Mouse (Mus musculus) brain, embryonic 18.5 days (tissue): Measurements from ENCODE around the gene Zfp507.

Experiments used
- DNase-seq: peaks from one replicate; pipeline ENCODE4 v3.0.0-alpha.2; 2012; ENCODE audit warnings: low read depth, low spot score

The Zfp507 gene

DNA sequence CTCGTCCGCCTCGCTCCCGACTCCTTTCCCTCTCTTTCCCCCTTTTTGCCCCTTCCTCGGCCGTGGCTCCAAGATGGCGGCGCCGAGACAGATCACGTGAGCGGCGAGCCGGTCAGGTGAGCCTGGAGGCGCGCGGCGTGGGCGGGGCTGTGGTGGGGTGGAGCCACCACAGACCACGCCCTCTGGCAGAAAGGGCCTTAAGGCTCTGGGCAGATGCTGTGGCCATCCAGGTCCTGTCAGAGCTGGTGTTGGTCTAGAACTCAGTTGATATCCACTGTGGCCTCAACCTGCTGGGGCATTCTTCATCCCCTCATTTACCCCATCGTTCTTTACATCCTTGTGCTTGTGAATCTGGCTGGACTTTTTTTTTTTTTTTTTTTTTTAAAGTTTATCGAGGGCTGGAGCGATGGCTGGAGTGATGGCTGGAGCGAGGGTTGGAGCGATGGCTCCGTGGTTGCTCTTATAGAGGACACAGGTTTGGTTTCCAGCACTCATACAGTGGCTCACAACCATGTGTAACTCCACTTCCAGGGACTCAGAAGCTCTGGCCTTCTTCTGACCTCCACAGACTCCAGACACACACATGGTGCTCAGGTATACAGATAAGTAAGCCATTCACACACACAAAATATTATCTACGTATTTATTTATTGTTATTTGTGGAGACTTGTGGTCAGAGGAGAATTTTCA, at the start of gene Zfp507:
Gene Zfp507, minus strand, starts transcription at position 98 of the 690 bp plus-strand sequence.
- DNase-seq, result peak; percentile 73

DNA sequence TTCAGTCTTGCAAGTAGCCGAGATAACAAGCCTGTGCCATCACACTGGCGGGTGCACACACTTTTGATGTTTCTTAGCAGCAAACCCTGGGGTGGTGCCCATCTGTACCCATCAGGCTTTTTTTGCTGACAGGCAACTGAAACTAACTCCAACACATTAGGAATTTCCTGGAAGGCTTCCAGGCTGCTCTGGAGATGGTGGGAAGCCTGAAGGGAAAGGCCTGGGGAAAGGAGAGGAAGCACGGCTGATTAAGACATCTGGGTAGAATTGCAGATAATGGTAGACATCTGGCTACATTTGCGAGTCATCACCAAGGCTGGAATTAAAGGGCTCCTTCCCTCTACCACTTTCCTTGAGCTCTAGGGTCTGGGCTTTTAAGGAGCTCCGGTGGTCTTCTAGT, 47.6 kb upstream of the Zfp507 start:
- DNase-seq, result no peak

DNA sequence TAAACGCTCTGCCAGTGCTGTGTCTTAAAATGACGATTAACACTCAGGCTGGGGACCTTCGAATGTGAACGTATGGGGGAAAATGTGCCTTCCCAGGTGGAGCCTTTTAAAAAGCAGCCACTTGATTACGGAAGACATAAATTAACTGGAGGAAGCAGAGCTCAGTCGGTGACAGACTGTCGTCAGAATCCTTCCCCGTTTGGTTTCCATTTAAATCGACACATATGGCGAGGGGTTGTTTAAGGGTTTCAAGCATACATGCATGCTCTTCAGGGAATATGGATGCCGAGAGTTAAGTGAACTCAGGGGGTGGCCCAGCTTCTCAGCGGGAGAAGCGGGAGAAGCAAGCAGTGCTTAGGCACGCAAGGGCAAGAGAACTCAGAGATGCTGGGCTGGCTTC, 45.7 kb upstream of the Zfp507 start:
- no peak for DNase-seq

DNA sequence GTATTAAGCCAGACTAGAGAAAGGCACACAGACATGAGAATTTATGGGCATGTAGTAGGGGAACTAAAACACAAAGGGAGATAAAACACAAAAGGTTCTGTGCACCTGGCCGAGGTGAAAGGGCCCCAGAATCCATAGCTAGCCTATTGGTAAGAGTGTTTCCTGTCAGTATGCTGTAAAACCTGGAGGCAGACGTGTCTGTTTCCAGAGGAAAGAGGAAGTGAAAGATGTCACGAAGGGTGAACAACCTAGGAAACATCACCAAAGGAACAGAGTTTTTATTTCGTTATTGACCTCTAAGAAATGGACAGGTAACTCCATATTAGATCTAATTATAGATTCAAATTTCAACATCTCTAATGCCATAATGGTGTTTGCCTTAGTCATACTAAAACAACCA, 37.7 kb upstream of the Zfp507 start:
- no peak for DNase-seq

DNA sequence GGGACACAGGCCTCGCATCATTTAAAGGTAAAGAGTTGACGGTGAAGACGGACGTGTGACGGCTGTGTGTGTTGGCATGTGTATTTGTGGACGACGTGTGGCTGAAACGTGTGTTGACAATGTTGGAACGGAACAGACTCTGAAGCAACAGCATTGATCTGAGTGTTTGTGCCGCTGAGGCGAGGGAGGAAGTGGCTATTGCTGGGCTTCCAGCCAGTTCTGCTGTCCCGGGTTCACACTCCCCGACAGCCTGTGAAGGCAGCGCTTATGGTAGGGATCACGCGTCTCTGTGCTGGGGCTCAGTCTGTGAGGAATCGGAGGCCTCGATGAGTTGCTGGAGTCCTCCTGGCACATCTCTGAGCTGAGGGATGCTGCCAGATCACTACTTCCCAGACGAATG, 34.0 kb upstream of the Zfp507 start:
- no peak for DNase-seq

DNA sequence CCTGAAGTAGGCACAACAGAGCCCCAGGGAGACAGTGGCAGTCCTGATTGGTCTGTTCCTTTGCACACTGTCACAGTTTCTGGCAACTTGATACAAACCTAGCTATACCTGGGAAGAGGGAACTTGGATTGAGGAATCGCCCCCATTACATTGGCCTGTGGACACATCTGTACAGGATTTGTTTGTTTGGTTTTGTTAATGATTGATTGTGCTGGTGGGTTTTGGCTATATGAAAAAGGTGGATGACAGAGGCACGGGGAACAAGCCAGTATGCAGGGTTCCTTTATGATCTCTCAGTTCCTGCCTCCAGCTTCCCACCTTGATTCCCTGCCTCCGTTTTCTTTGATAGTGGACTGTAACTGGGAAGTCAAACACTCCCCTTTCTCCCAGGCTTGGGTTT, 33.6 kb upstream of the Zfp507 start:
- DNase-seq, result no peak

DNA sequence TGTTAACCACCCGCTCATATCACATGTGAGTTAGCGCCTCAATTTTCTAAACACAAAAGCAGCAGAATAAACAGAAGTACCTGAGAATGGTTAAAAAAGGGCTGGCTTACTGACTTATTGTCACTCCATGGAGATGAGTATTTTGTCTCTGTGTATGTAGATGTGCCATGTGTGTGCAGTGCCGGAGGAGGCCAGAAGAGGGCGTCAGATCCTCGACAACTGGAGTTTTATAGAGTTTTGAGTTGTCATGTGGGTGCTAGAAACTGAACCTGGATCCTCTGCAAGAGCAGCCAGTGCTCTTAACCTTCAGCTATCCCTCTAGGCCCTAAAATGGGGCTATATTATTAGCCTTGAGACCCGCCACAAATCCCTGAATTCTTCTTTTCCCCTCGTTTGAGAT, 27.3 kb upstream of the Zfp507 start:
- DNase-seq, result no peak

DNA sequence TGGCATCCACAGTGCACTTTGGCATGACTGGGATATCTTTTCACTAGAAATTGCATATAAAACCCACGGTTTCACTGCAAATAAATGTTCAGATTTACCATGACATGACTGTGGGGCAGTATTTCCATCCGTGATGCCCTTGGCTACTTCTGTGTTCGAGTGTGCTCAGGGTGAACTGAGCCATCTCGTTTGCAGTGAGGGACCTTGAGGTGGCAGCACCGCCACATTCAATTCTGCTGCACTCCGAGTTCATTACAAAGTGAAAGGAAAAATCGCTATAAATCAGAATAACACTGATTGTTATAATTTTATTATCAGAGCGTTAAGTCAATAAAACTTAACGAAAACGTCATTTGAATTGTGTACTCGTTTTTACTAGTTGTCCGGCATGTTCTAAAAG, 21.1 kb upstream of the Zfp507 start:
- no peak for DNase-seq

DNA sequence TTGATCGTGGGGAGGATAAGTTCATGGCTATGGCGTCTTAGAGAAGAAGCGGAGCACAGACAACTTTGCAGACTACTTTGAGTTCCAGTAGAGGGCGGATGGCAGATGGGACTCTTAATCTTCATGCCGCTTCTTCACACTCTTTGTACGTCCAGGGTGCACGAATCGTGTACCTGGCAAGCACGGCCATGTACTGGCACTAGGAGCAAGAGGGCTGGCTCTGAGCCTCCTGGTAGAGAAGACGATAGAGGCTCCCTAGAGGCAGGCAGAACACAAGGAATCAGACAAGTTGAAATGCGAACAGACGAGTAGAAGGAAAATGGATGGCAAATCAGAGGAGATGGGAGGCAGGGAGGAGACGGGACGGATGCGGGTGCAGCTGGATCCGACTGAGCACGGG, 19.5 kb upstream of the Zfp507 start:
- DNase-seq, result no peak

DNA sequence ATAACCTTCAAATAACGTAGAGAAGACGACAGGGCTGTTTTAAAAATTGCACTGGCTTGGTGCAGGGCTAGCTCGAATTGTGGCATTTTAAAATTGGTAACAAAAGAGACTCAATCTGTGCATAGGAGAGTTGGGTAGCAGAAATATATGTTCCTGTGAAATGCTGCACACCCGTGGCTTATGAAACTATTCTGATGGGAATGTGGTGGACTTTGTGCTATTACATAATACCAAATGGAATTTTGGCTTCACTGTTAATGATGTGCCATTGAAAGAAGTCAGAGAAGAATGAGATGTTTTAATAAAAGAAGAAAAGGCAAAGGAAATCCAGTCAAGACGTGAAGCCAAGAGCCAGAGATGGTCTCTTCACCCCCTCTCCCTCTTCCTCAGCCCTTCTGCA, 18.6 kb upstream of the Zfp507 start:
- no peak for DNase-seq

DNA sequence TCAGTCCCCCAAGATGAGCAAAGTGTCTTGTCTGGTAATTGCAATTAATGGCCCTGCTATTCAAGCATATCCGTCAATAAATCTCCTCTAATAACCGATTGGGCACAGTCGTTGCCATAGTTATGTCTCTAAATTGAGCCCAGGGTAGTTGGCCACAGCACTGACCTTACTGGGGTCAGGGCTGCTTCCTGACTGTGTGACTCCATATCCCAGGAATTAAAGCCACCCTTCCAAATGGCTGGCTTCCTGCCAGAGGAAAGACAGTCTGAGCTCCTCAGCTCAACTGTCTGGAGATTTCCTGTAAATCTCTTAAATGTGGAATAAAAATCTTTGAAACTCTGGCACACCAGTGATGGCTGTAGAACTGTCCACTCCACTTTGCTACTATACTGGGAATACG, 16.7 kb upstream of the Zfp507 start:
- DNase-seq, result no peak

DNA sequence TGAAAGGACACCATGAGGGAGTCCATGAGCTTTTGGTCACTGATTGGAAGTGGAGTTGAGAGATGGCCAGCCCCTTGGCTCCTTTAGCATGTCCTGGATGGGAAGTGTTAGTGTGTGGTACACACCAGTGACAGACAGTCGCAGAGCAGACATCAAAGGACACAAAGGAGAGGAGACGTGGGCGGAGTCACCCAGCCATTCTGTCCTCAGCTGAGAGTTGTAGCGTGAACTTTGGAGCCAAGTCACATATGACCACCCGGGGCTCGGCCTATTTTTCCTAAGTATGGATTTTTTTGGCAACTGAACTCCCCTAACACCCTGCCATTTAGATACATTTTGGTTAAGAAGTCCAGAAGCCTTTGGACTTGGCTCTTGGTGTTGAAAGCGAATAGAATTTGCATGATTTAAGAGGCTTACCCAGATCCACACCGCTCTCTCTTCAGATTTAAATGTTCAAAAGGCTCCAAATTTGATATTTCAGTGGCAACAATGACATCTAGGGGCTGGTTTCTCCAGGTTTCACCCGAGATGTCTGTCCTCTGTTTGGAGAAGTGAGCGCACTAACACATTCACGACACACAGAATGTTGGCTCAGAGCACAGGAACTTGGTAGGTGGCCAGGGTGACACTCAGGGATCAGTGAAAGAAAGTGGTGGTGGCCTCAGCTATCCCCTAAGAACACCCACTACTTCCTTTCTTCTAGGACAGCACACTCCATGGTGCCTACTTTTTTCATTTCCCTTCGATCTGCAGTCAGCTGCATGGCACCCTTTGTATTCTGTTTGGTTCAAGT, 12.2 kb upstream of the Zfp507 start:
- DNase-seq, result no peak

DNA sequence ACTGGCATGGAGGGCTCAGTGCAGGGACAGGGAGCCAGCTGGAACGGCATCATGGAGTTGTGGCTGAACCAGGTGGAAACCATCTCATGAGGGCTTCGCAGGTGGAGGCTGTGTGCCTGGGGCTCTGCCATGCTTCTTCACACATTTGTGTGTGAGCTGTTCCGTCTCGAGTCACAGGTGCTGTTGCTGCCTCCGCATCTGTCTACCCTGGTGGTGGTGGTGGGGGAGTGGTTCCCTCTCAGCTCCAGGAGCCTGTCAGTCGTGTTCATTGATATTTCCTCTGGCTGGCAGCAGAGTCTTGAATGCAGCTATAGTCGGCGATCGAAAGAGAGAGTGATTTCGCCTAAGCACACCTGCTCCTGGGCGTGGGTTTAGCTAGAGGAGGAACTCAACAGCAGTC, 10.5 kb upstream of the Zfp507 start:
- no peak for DNase-seq

DNA sequence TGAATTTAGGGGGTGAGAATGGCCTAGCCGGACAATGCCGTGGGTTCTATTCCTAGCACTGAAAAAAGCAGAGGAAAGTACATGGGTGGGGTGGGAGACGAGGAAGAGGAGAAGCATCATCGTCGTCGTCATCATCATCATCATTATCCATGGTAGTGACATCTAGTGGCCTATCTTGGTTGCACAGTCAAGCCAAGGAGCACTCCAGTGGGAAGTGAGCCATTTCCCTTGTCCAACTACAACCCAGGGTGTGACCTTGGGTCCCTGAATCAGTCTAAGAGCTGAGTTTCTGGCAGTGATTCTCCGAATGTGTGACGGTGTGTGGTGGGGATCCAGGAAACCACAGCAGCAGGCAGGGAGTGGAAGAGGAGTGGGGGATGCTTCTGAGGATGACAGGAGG, 7.9 kb upstream of the Zfp507 start:
- DNase-seq, result no peak

DNA sequence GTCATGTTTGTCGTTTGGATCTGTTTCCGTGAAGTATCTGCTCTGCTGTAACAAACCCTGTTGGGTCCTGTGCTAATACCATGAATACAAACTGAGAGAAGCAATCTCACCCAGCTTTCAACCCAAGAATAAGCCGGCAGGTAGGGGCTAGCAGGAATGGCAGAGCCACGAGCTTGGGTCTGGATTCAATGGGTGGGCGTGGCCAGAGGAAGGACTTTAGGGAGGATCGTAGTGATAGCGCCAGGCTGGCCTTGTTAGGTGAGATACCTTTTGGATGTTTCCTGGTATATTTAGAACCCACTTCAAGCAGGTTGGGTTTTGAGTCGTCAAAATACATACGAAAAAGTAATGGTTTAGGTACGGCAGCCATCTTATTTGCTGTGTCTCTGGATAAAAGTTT, 1.4 kb upstream of the Zfp507 start:
- DNase-seq, result no peak

DNA sequence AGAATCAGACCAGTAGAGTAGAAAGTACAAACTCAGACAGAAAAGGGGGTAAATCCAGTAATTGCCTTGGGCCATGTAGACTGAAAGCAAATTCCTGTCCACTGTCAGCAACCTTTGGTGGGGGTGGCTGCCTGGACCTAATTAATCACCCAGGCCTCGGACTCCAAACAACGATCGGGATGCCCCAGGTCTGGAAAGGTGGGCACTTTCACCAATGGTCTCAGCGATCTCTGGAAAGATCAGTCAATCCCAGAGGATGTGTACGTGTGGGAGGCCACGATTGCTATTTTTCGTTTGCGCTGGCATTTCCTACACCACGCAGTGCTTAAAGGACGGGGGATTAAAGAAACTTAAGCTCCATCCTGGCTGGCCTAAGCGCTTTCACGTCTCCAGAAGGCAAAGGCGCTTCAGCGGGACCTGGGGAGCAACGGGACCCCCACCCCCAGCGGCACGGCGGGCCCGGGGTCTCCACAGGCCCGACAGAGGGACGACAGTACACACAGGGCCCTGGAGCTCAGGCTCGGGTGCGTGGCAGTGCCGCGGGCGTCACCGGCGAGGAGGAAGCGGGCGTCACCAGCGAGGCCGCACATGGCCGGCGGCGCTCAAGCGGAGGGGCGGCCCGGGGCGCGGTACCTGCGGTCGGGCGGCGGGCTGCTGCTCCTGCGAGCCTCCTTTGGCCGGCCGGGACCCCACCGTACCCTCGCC, 450 bp downstream of the Zfp507 start:
- no peak for DNase-seq

DNA sequence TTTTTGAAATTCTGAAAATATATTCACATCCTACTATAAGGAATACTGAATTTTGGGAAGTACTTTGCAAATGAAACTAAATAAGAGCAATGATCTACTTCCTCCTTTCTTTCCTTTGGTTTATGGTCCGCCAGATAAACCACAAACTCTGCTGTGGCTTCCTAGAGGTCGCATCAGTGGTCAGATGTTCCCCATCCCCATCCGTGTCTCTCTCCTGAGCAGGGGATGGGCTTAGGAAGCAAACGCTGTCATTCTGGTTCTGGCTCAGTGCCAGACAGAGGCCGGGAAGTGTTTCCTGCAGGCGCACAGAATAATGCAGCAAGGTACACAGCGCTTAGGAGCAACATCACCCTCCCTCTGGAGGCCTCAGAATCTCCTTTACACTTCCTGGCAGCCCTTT, 6.7 kb downstream of the Zfp507 start:
- no peak for DNase-seq

DNA sequence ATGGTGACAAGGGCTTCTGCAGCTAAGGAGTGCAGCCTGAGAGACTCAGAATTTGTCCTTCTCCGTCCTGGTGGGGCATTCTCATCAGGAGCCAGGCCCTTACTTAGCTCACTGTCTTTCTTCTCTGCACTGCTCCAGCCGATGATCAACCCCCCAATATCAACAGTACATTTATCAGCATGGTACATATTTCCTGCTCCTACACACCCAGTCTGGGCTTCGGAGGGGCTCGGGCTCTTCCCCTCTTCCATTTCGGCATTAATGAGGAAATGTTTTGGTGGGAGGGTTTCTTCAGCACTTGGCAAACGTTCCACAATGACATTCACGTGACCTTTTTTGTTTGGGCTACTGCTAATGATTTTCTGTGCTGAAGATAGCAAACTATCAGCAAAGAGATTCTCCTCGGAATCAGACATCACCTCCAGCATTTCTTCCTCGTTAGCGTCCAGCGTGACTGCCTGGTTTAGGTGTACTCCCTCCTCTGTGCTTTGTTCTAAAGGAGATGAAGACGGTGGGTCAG, 8.6 kb downstream of the Zfp507 start:
- no peak for DNase-seq

DNA sequence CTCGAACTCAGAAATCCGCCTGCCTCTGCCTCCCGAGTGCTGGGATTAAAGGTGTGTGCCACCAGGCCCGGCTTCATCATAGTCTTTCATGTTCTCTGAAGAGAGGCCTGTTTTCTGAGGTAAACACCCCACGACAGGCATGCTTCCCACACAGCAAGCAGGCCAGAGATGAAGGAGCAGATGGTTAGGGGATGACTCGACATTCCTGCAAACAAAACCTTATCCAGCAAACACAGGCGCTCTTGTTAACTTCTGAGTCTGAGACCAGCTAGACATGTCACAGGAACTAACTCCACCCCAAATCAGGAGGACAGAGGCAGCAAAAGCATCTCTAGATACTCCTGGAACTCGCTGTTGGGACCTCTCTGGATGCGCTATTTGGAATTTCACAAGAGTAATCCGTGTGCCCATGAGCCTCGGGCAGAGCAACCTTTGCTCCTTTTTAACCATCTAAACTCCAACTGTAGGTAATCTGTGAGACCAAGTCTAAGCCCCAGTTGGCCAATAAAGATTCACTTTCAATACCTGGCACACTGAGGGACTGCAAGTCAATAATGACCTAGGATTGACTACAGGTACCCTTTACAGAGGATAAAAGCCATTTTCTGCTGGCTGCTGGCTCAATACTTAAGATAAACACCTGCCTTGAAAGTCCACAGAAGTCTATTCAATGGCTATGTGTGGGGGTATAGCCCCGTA, 10.5 kb downstream of the Zfp507 start:
- no peak for DNase-seq

DNA sequence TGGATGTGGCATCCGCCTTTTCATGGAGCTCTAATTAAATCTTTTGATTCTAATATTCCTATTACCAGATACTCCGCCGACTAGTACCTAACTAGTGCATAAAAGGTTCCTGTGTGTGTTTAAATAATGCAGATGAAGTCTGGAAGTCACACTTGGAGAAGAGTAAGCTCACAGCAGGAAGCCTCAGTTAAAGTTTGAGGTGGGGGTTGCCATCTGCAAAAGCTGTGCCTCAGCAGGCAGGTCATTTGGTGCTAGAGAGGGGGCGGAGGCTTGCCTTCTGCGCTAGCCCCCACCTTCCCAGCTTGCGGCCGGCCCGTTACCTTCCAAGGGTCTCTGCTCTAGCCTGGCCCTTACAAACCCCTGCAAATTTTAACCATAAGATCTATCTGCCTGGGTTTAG, 11.9 kb downstream of the Zfp507 start:
- no peak for DNase-seq

DNA sequence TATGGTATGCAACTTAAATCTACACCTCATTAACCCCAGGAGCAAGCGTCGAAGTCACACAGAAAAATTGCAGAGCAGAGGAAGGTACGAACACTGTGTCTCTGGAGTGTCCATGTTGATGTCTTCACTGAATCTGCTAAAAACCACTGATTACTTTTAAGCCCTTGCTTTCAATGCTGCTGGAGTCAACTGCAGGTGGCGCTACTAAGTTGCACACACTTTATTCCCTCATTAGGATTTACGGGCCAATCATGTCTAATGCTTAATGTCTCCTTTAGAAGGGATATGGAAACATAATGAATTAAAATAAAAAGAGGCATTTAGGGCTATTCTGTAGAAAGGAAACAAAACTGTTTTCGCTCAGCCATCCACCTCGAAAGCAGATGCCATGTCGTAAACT, 12.6 kb downstream of the Zfp507 start:
- no peak for DNase-seq

DNA sequence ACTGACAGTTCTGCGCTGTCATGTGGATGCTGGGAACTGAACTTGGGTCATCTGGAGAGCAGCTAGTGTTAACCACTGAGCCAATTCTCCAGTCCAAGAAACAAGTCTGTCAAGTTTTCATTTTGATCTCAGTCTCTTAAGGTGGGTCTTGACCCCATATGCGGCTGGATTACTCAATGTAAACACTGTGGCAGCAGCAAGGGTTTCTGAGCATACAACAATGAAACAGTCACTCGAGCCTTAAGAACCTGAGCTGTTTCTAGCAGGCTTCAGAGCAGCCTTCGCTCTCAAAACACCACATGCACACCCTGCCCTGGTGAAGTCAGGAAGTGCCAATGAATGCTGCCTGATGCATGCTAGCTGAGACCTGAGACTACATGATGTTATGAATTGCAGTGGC, 17.2 kb downstream of the Zfp507 start:
- DNase-seq, result no peak
